Mouse (Mus musculus): ENCODE measurements around the gene Scd4. TPM values are rescaled to one million over a fixed set of nuclear protein-coding genes. Genes with fewer than 3 reads are reported as not detected.
A peak's percentile ranks its signal among the peaks of the same experiment; 100 is the strongest.

Scd4 gene
- total RNA-seq (2021) = 10 to 100 TPM; 47.7 to 52.4 TPM

- peak; percentile 61 for DNase-seq
These were observed at the start of gene Scd4 for GRCm38 (mm10) chr19:44332833-44333623. Gene Scd4 (plus strand): TSS chr19:44333092.

DNA sequence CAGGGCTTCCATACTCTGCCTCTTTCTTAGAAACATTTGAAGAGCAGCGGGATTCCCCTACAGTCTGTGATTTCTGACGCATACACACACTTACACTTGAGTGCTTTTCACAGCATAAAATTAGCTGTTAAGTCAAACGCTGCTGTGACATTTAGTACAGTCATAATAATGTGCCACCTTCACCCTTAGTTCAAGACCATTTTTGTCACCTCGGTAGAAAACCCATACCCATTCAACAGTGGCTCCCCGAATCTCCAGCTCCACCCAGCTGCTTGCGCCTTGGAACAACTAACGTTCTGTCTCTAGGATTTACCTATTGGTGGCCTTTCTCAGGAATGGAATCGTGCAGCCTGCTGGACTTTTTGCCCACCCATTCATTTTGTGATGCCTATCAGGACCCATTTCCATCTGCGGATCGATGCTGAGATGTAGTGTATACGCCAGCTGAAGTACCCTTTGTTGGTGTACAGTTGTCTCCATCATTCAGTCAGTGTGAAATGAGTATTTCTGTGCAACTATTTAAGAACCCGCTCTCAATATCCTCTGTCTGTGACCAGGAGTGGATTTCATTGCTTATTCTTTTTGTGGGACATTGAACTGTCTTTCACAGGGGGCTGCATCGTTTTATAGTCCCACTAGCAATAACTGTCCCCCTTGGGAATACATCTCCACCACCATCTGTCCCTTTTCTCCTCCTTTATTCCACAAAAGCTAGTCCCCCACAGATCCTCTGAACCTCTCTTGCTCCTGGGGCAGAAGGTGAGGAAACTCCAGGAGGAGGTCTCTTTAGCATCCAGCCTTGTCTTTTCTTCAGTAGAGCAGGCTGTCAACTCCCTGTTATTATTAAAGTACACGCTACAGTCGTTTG, 49.5 kb upstream of the Scd4 start:
- no peak for DNase-seq

GRCm38 (mm10) chr19:44284025-44284695, 48.7 kb upstream of the Scd4 start:
- peak; percentile 89 for DNase-seq

GRCm38 (mm10) chr19:44284723-44285122, 48.2 kb upstream of the Scd4 start:
- no peak for DNase-seq

DNA sequence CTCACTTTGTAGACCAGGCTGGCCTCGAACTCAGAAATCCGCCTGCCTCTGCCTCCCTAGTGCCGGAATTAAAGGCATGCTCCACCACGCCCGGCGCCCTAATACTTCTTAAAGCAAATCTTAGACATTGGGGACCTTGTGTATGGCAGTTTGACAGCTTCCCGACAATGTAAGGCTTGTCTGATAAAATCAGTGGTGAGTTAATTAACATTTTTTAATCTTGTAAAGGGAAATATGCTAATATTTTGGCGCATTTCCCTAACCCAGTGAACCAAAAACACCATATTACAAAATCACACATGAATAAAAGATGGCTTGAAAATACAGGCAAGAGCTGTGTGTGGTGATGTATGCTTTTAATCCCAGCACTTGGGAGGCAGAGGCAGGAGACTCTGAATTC, 47.3 kb upstream of the Scd4 start:
- no peak for DNase-seq

- DNase-seq = no peak
These were observed 46.8 kb upstream of the Scd4 start for GRCm38 (mm10) chr19:44286109-44286508.

- DNase-seq = no peak
These were observed 45.3 kb upstream of the Scd4 start for GRCm38 (mm10) chr19:44287415-44288110.

DNA sequence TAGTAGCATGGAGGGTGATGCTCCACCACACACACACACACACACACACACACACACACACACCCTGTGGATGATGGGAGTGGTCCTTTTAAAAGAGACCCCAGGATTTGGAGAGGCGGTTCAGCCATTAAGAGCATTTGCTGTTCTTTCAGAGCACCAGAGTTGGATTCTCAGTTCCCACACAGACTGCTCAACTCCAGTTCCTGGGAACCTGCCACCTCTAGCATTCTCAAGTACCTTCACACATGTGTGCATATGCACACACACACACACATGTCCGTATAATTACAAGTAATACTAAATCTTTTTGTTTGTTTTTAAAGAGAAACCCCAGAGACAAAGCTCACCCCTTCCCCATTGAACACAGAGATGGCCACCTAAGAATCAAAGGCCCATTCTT, 40.8 kb upstream of the Scd4 start:
- no peak for DNase-seq

DNA sequence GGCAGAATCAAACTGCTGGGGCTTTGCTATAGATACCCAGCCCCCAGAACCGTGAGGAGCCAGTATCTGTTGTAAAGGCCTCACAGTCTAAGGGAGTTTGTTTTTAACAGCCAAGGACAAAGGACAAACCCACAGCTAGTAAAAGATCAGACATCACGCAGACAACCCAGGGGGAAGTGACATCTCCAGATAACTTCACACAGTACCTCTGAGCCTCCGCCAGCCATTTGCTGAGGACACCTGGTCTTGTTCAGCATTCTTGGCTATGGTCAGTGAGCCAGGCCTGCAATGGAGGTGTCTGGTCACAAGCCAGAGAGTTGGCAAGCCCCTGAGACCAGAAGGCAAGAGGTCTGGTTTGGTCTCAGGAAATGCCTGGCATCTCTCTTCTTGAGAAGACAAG, 40.4 kb upstream of the Scd4 start:
- DNase-seq = no peak

DNA sequence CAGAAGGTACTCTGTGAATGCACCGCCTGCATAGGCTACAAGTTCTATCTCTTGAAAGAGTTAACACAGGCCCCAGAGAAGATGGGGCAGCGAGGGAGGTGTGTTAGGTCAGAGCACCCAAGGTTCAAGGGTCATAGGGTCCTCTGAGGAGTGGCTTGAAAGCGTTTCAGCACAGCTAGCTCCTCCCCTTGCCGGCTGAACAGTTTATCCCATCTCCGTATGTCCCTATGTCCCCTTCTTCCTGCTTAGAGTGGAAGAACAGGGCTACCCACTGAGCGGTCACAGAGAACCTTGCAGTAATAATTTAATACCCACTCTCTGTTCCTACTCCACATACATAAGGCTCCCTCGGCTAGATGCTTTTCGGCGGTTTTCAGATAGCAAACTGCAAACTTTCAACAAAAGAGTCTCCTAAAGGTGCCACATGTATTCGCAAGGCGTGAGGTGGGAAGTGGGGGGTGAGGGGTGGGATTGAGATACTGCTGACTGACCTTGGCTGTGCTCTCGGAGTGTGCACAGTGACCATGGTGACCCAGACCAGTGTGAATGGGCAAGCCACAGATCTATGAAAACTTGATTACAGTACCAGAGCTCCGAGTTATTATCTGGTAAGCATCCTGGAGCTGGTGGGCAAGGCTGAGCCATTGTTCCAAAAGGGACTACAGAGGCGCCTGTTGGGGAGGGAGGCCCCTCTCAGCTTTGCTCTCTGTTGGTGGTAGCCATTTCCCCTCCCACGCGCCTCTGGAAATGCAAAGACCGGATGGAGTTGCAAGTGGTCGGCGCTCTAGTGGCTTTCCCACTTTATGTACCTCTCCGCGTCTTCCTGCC, 39.7 kb upstream of the Scd4 start, which contains the start of gene Scd2:
Gene Scd2 (plus strand): TSS at position 734 of the 828 bp plus-strand sequence.
- DNase-seq = peak; percentile 25

DNA sequence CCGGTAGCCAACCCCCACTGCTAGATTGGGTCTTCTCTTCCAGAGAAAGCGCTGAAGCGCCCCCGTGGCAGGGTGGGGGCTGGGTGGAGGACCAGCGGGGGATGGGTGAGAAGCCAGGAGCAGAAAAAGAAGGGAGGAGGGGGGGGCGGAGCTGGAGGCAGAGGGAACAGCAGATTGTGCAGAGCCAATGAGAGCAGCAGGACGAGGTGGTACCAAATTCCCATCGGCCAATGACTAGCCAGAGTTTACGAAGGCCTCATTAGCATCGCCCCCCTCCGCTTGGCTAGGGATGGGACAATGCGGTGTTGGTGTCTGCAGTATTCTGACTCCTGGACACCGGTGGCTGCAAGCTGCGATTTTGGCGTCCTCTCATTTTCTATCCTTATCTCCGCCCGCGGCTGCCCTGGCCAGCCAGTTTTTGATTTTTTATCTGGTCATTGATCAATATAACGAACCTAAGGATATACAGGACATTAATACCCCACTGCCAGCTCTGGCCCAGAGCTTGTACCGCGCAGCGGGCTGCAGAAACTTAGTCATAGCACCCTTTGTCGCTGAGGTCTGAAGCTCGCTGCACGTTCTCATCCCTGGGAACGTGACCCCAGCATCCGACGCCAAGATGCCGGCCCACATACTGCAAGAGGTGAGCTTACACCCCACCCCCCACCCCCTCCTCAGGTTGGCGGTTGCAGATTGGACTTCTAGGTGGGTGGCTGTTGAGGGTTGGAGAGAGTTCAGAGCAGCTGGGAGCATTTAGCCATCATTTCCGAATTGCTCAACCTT, 38.9 kb upstream of the Scd4 start:
- DNase-seq = peak; percentile 88

DNA sequence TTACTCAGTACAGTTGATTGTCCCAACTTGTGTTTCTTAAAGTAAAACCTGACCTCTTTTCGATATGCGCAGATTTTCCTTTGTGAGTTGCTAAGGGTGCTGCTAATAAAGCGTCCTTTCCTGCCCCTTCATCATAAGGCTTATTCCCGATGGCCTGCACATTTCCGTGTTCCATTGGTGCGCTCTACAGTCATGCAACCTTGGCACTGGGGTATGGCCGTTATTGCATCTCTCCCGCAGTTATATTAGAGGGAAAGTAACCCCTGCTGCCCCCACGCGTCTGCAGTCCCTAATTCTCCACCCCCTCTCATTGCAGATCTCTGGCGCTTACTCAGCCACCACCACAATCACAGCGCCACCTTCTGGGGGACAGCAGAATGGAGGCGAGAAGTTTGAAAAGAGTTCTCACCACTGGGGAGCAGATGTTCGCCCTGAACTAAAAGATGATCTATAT, 38.3 kb upstream of the Scd4 start:
- DNase-seq = peak; percentile 93

GRCm38 (mm10) chr19:44295251-44295650, 37.6 kb upstream of the Scd4 start:
- peak; percentile 47 for DNase-seq

- DNase-seq = peak; percentile 91
These were observed 37.2 kb upstream of the Scd4 start for GRCm38 (mm10) chr19:44295741-44296140.

- no peak for DNase-seq
These were observed 36.7 kb upstream of the Scd4 start for GRCm38 (mm10) chr19:44296186-44296585.

- no peak for DNase-seq
These were observed 35.7 kb upstream of the Scd4 start for GRCm38 (mm10) chr19:44297068-44297760.

DNA sequence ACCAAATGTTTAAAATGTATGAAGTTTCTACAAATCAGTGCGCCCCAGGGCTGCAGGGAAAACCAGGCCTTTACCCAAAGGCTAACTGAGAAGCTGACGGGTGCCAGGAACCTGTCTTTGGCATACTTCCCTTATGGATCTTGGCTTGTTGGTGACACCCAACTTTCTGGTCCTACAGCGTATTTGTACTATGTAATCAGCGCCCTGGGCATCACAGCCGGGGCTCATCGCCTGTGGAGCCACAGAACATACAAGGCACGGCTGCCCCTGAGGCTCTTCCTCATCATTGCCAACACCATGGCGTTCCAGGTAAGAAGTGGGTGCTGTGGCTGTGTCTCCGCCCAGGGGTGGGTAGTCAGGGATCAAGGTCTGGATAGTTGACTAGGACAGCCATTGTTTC, 35.0 kb upstream of the Scd4 start:
- no peak for DNase-seq

- no peak for DNase-seq
These were observed 33.8 kb upstream of the Scd4 start for GRCm38 (mm10) chr19:44299078-44299477.

DNA sequence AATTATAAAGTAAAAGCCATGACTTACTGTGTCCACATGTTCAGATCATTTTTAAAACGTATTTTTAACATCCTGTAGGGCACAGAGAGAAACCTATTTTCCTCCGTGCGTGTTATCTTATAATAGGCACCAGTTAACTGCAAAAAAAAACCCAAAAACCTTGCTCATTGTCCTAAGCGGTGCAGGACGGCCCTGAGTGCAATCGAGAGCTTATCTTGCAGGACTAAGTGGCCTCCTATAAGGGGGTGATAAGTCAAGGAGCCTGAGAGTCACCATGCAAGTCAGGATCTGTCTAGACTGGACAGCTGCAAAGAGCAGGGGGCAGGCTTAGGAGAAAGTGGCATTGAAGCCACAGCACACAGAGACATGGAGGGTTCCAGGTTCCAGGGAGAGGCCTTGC, 33.0 kb upstream of the Scd4 start:
- DNase-seq = no peak

DNA sequence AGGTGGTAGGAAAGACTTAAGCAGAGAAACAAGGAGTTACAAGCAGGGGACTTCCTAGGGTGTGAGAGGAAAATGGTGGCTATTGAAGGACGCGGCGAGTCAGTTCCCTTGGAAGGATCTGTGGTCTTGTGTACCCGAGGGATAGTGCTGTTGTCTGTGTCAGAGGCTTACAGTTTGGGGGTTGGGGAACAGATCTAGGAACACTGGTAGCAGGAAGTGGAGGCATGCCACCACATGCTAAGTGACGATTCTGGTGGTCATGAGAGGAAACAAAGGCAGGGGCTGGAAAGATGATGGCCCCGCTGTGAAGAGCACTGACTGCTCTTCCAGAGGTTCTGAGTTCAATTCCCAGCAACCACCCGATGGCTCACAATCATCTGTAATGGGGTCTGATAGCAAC, 32.4 kb upstream of the Scd4 start:
- DNase-seq = no peak

Measured in heart, postnatal 4 days (tissue).